Mouse (Mus musculus) hindbrain, embryonic 12.5 days (tissue): ENCODE data around the gene Kif3b. TPM values are rescaled to one million over a fixed set of nuclear protein-coding genes. Genes with fewer than 3 reads are reported as not detected.

Experiments
- ATAC-seq: fragments of 200-750 bp; cut with Nextera tagmentation; 2 replicates; pipeline ENCODE4 v1.8.0; 2017; ENCODE audit warnings: moderate TSS enrichment; ENCODE audit not compliant: low FRiP score
- H3K27ac ChIP-seq: fragments of 300-500 bp; sonication (generic); 2 replicates; pipeline ENCODE4 v1.5.1; 2016; ENCODE audit warnings: mild to moderate bottlenecking
- H3K27me3 ChIP-seq: fragments of 300-500 bp; sonication (generic); 2 replicates; pipeline ENCODE4 v1.6.1; 2016; ENCODE audit warnings: mild to moderate bottlenecking
- H3K36me3 ChIP-seq: fragments of 300-500 bp; sonication (generic); 2 replicates; pipeline ENCODE4 v1.6.1; 2016; ENCODE audit warnings: mild to moderate bottlenecking
- H3K4me1 ChIP-seq: fragments of 300-500 bp; sonication (generic); 2 replicates; pipeline ENCODE4 v1.6.1; 2016
- H3K4me2 ChIP-seq: fragments of 300-500 bp; sonication (generic); replicated peaks from 2 replicates; pipeline ENCODE4 v1.6.1; 2016; ENCODE audit warnings: mild to moderate bottlenecking
- H3K4me3 ChIP-seq: fragments of 300-500 bp; sonication (generic); 2 replicates; pipeline ENCODE4 v1.5.1; 2016; ENCODE audit warnings: mild to moderate bottlenecking
- H3K9ac ChIP-seq: fragments of 300-500 bp; sonication (generic); 2 replicates; pipeline ENCODE4 v1.6.1; 2016; ENCODE audit warnings: mild to moderate bottlenecking, moderate library complexity
- H3K9me3 ChIP-seq: fragments of 300-500 bp; sonication (generic); replicated peaks from 2 replicates; pipeline ENCODE4 v1.6.1; 2016; ENCODE audit warnings: mild to moderate bottlenecking
- WGBS: fragments of 180-500 bp; shearing (Covaris S2); methylation state at CpG from one replicate; pipeline ENCODE4 v1.1.7; 2016; 5-methylcytosine and 5-hydroxymethylcytosine counted together
- polyA plus RNA-seq: library from polyadenylated mRNA; unstranded; fragments of >200 nt; fragmentation: Nextera tagmentation; extraction: Ambion mirVana; gene quantifications from 2 replicates; pipeline ENCODE4 v1.2.1, GENCODE M21; 2016

Gene Kif3b
- polyA plus RNA-seq, 1 experiment from 2014 or later: 12.7 TPM

DNA sequence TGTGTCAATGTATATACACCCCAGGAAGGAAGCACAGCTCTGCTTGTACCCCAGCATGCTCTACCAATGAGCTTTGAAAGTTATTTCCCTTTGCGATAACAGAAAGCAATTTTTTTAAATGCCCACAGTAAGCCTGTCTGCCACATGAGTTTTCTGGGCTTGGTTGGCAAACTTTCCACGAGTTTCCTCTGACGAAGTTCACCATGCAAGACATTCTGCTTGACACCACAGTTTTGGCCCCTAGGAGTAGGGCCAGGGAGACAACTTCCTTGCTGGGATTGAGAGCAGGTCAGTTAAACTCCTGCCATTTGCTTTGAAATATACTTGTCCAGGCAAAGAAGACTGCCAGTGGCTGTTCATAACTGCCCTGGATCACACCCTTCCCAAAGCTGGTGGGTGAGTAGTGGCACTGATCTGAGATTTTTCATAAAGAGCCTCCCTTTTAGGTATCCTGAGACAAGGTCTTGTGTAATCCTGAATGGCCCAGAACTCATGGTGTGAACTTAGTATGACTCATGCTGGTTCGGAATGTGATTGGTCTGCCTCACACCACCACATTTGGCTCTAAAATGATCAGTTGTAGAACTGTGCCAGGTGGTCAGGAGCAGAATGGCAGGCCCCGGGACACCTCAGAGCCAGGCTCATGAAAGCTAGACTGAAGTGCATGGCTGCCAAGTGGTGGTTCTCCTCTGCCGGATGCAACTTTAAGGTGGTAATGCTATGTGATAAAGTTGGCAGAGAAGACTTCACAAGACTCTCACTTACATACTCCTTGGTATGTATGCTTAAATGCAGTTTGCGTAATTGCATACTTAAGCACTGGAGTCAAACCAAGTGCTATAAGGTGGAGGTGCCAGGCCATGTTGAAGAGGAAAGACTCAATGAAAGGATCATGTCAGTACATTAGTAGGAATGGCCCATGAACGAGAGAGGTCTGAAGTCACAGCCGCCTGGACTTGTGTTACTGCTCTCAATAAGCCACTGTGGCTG lies 47.4 kb downstream of the Kif3b start:
- no peaks in the 10 kb centered on the region for H3K9me3 ChIP-seq
- H3K4me1 ChIP-seq: no peaks in the 10 kb centered on the region
- 91% methylated on average over 9 of the region's 9 CpGs for WGBS
- H3K9ac ChIP-seq: no peak overlapping the region
- no peak for ATAC-seq
- no peak overlapping the region for H3K27ac ChIP-seq
- H3K36me3 ChIP-seq: no peaks in the 10 kb centered on the region
- no peaks in the 10 kb centered on the region for H3K27me3 ChIP-seq
- no peak overlapping the region for H3K4me2 ChIP-seq
- no peak overlapping the region for H3K4me3 ChIP-seq

DNA sequence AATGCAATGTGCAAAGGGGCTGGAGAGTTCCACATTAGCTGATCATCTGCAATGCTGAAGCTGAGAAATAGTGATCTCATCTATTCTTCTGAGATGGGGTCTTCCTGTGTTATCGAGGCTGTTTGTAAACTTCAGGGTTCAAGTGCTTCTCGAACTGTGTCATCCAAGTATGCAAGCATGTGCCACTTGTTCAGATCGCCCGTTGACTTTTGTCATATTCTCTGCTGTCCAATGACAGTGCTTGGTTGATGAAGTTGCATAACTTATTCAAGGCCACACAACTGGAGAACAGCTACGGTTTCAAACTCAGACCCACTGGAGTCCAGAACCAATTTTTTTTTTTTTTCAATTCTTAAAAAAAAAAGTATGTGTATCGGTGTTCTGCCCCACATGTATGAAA lies 51.0 kb downstream of the Kif3b start:
- 95% methylated on average over 6 of the region's 6 CpGs for WGBS
- Histone ChIP-seq H3K36me3 (no peaks in the 10 kb centered on the region), H3K4me1 (peaks cover 10% of the 10 kb centered on the region), H3K27me3 (no peaks in the 10 kb centered on the region), H3K27ac (no peak overlapping the region), H3K9ac (no peak overlapping the region), H3K4me2 (no peak overlapping the region), H3K4me3 (no peak overlapping the region), H3K9me3 (no peaks in the 10 kb centered on the region)
- no peak for ATAC-seq

DNA sequence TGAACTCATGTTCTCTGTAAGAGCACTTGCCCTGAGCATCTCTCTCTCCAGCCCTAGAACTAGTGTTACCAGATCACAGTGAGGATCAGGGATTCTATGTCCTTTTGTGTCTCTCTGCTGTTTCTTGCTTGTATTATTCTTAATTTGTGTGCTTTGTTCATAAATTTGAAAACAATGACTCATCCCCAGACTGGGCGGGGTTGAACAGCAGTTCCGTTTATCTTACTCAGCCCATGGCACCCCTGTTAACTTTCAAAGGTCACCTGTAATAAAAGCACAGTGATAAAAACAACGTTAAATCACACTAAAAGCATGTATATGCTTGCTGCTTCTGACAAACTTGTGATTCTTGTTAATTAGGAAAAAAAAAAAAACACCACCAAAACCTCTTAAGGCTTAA lies 51.4 kb downstream of the Kif3b start:
- H3K4me1 ChIP-seq: peaks cover 14% of the 10 kb centered on the region
- H3K9me3 ChIP-seq: no peaks in the 10 kb centered on the region
- H3K9ac ChIP-seq: no peak overlapping the region
- H3K4me3 ChIP-seq: no peak overlapping the region
- WGBS: 82% methylated on average over 3 of the region's 3 CpGs
- H3K27ac ChIP-seq: no peak overlapping the region
- no peak for ATAC-seq
- H3K4me2 ChIP-seq: no peak overlapping the region
- no peaks in the 10 kb centered on the region for H3K27me3 ChIP-seq
- H3K36me3 ChIP-seq: no peaks in the 10 kb centered on the region

DNA sequence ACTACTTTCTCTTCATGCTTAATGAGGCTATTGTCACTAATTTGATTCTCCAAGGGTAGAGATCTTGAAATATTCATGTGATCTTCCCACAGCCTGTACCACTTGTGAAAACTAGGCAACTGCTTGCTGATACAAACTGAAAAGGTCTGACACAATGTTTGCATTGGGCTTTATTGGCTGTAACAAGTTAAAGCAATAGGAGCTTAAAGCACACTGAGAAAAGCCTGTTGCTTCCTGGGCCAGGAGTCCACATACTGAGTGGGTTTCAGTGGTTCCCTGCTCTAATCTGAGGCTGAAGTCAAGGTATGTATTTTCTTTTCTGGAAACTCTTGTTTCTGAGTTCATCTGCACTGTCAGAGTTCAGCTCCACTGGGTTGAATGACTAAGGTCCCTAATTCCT lies 52.0 kb downstream of the Kif3b start:
- H3K4me3 ChIP-seq: no peak overlapping the region
- ATAC-seq: no peak
- no peaks in the 10 kb centered on the region for H3K36me3 ChIP-seq
- H3K9ac ChIP-seq: no peak overlapping the region
- no peaks in the 10 kb centered on the region for H3K27me3 ChIP-seq
- no peak overlapping the region for H3K4me2 ChIP-seq
- peaks cover 19% of the 10 kb centered on the region for H3K4me1 ChIP-seq
- no peak overlapping the region for H3K27ac ChIP-seq
- H3K9me3 ChIP-seq: no peaks in the 10 kb centered on the region

DNA sequence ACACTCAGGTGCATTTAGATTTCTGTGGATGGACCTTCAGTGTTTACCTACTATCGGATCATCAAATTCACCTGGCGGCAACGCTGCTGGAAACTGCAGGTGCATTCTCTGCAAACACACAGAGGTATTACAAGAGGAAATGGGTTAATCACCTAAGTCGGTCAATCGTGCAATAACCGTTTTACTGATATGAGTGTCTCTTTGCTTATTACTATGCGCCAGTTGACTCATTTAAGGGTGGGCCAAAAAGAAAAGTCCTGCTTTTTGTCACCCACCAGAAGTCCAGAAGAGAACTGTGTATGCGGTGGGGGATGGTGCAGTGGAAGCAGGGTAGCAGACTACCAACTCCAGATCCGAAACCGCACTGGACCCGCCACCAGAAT lies 53.8 kb downstream of the Kif3b start:
- no peak for ATAC-seq
- peak overlapping the region; percentile 68 for H3K9ac ChIP-seq
- no peaks in the 10 kb centered on the region for H3K27me3 ChIP-seq
- peaks cover 30% of the 10 kb centered on the region for H3K4me1 ChIP-seq
- WGBS: 10% methylated on average over 11 of the region's 11 CpGs
- H3K36me3 ChIP-seq: no peaks in the 10 kb centered on the region
- H3K27ac ChIP-seq: peak overlapping the region; percentile 83
- H3K9me3 ChIP-seq: no peaks in the 10 kb centered on the region
- peak overlapping the region; percentile 66 for H3K4me2 ChIP-seq
- peak overlapping the region; percentile 93 for H3K4me3 ChIP-seq

DNA sequence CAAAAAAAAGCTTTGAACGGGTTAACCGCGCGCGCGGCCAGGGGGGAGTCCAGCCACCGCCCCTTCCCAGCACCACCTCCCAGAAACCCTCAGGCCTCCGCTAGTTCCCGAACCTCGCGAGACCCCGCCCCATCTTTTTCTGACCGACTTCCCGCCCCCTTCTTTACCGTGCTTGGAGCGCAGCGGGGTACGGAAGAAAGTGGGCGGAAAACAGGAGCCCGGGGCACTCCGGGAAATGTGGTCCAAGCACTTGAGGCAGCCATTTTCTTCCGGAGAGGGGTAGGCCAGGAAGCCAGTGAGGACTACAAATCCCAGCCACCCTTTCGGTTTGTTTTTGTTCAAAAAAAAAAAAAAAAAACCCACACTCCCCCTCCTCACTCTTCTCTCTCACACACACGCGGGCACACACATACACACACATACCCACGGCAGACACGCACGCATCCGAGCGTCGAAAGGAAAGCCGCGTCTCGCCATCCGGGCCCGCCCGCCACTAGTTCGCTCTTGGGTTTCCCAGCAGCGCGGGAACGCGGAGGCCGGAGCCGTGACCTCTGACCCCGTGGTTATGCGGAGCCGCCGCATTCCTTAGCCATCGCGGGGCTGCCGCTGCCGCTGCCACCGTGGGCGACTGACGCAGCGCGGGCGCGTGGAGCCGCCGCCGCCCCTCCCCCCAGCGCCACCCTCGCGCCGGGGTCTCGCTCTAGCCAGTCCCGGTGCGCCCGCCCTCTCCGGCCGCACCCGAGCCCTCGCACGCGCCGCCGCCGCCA lies 54.4 kb downstream of the Kif3b start, which contains the start of gene Asxl1:
Asxl1 (plus strand) TSS at position 376 of the 767 bp plus-strand sequence.
- peak within 1 kb of the TSS; percentile 72 for H3K4me2 ChIP-seq
- H3K4me3 ChIP-seq: peak within 1 kb of the TSS; percentile 93
- peak within 1 kb of the TSS; percentile 96 for H3K9ac ChIP-seq
- peak; percentile 98 for ATAC-seq
- H3K4me1 ChIP-seq: peaks cover 34% of the 10 kb centered on the region
- H3K9me3 ChIP-seq: no peaks in the 10 kb centered on the region
- H3K36me3 ChIP-seq: no peaks in the 10 kb centered on the region
- under 1% methylated on average over 78 of the region's 79 CpGs for WGBS
- no peaks in the 10 kb centered on the region for H3K27me3 ChIP-seq
- peak within 1 kb of the TSS; percentile 96 for H3K27ac ChIP-seq

DNA sequence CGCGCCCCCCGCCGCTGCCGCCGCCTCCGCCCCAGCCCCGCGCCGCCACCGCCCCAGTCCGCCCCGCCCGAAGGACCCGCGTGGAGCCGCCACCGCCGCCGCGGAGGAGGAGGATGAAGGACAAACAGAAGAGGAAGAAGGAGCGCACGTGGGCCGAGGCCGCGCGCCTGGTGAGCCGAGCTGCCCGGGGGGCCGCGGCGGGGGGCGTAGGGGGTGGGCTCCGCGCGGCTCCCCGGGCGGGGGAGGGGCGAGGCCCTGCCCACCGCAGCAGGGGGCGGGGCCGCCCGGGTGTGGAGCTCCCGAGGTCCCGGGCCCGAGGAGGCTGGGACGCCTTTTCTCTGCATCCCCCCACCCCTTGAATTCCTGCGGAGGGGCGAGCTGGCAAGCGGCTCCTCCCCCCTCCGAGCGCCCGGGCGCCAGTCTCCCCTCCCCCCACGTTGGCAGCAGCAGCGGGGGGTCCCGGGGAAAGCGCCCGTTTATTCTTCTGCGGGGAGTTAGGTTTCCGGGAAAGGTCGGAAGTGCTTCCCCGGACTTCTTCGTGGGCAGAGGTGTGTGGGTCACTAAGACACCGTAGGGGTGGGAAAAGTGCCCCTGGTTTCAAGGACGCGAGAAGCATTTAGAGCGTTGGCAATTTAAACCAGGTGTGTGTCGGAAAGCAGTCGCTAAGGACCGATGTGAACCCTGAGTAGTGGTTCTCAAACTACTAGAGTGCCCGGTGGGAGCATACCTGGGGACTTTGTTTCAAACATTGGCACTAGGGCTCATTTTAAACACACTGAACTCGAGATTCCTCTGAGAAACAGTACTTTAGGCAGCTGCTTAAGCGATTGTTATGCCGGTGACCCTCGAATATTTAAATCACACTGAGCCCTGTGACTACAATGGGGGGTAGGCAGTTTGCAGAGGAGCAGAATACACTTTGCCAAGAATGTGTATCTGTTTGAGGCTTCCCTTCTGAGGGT lies 55.3 kb downstream of the Kif3b start:
- no peaks in the 10 kb centered on the region for H3K36me3 ChIP-seq
- H3K4me2 ChIP-seq: peak overlapping the region; percentile 72
- H3K27ac ChIP-seq: peak overlapping the region; percentile 96
- H3K9me3 ChIP-seq: no peaks in the 10 kb centered on the region
- under 1% methylated on average over 56 of the region's 76 CpGs for WGBS
- peaks cover 37% of the 10 kb centered on the region for H3K4me1 ChIP-seq
- peak overlapping the region; percentile 96 for H3K9ac ChIP-seq
- no peaks in the 10 kb centered on the region for H3K27me3 ChIP-seq
- H3K4me3 ChIP-seq: peak overlapping the region; percentile 93
- ATAC-seq: peak; percentile 35

DNA sequence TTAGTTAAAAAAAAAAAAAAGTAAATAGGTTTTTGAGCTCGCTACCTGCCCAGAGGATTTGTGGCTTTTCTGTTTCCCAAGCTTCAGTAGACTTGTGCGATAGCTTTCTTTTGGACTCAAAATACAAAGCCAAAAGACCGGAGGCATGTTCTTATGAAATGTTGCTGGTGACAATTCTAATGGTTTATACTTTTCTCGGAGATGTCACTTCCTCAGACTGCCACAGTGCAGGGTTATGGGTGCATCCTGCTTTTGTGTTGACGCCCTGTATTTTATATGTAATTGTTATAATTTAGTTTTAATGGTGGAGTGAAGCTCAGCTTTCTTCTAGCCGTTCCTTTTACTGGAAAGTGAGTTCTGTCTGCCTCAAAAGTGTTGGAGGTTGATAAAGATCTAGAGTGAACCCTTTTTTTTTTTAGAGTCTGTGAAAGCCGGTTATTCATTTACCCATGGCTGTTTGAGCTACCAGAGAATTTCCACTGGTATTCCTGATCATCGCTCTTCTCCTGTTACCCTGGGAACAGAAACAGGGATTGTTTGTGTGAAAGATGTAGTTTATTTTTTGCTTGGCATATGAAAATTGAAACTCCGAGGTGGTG lies 56.1 kb downstream of the Kif3b start:
- peak overlapping the region; percentile 96 for H3K27ac ChIP-seq
- peak overlapping the region; percentile 96 for H3K9ac ChIP-seq
- no peaks in the 10 kb centered on the region for H3K9me3 ChIP-seq
- no peak for ATAC-seq
- H3K36me3 ChIP-seq: peaks cover 4% of the 10 kb centered on the region; the same call in 1 of the 2 replicates
- no peaks in the 10 kb centered on the region for H3K27me3 ChIP-seq
- peaks cover 37% of the 10 kb centered on the region for H3K4me1 ChIP-seq
- H3K4me3 ChIP-seq: peak overlapping the region; percentile 93
- H3K4me2 ChIP-seq: peak overlapping the region; percentile 72
- WGBS: 8% methylated on average over 9 of the region's 9 CpGs

DNA sequence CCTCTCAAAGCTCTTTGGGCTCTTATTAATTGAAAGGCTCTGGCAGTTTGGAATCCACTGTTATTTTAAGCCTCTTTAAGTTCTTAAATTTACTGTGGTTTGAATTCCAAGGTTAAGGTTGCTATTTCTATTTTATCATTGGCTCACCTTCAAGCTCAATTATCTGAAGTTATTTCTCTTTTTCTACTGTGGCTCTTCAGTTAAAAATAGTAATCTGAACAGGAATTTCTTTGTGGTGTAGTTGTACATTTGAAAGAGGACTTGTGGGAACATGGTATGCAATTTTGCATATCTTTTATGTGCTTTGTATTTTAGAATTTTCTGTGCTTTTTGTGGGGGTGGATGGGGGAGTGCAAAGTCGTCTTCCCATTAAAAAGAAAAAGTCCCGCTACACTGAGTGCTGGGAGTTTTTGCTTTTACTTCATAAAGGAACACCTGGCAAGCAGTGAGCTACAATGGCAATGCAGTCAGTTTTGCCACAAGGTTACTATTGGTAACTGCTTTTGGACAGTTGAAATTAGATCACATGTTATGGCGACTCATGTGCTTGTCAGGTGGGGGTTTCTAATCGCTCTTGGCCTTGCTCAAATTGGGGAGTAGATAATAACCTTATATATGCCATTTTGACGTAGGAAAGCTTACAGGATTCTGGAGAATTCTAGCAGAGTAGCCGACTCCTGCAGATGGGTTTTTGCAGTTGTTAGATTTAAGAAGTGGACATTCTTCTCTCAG lies 57.1 kb downstream of the Kif3b start:
- peak overlapping the region; percentile 72 for H3K4me2 ChIP-seq
- ATAC-seq: no peak
- H3K9ac ChIP-seq: peak overlapping the region; percentile 96; the same call in 1 of the 2 replicates
- H3K27me3 ChIP-seq: no peaks in the 10 kb centered on the region
- peaks cover 37% of the 10 kb centered on the region for H3K4me1 ChIP-seq
- 64% methylated on average over 6 of the region's 6 CpGs for WGBS
- H3K4me3 ChIP-seq: peak overlapping the region; percentile 93; the same call in 1 of the 2 replicates
- H3K36me3 ChIP-seq: peaks cover 6% of the 10 kb centered on the region
- no peak overlapping the region for H3K27ac ChIP-seq
- no peaks in the 10 kb centered on the region for H3K9me3 ChIP-seq

DNA sequence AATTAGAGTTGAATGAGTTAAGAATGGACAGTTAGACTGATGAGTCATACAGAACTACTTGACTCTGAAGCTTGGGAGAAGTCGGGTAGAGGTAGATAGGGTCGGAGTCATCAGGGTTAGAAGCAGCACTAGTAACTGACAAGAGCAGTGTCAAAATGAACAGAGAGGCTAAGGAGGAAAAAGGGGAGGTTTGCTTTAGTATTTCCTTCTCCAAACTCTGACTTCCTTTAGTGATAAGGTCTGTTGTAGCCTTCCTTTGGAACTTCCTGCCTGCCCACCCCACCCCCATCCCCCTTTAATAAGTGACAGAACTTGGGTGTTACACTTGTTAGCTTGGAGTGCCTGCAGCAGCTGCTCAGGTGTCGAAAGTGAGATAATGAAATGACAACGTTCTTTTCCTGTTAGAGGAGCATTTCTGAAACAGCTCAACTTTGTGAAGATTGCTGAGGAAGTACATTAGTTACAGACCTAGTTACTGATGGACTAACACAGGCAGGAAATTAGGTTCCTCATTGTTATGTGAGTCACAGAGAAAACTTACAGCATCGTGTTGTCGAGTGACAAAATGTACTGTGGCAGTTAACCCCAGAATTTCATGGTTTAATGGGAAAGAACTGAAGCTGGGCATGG lies 59.5 kb downstream of the Kif3b start:
- Histone ChIP-seq H3K27me3 (no peaks in the 10 kb centered on the region), H3K4me1 (peaks cover 29% of the 10 kb centered on the region), H3K27ac (0 out of 2 replicates have a peak overlapping the region, but pooled peaks have one; percentile 2), H3K4me2 (no peak overlapping the region), H3K4me3 (no peak overlapping the region), H3K9ac (no peak overlapping the region), H3K9me3 (no peaks in the 10 kb centered on the region), H3K36me3 (peaks cover 22% of the 10 kb centered on the region)
- no peak for ATAC-seq
- 59% methylated on average over 6 of the region's 6 CpGs for WGBS
